Mouse (Mus musculus) midbrain, embryonic 15.5 days (tissue): ENCODE data around the gene Dach1. TPM values are rescaled to one million over a fixed set of nuclear protein-coding genes. Genes with fewer than 3 reads are reported as not detected.

Source experiments
- ATAC-seq: fragments of 200-750 bp; cut with Nextera tagmentation; replicated peaks from 2 replicates; pipeline ENCODE4 v1.8.0; 2017; ENCODE audit warnings: moderate TSS enrichment
- H3K27ac ChIP-seq: fragments of 300-500 bp; sonication (generic); 2 replicates; pipeline ENCODE4 v1.5.1; 2015; ENCODE audit warnings: mild to moderate bottlenecking, inconsistent platforms
- H3K27me3 ChIP-seq: fragments of 300-500 bp; sonication (generic); replicated peaks from 2 replicates; pipeline ENCODE4 v1.6.1; 2015; ENCODE audit warnings: inconsistent platforms
- H3K36me3 ChIP-seq: fragments of 300-500 bp; sonication (generic); replicated peaks from 2 replicates; pipeline ENCODE4 v1.6.1; 2015; ENCODE audit warnings: inconsistent platforms
- H3K4me1 ChIP-seq: fragments of 300-500 bp; sonication (generic); 2 replicates; pipeline ENCODE4 v1.6.1; 2015; ENCODE audit warnings: inconsistent platforms
- H3K4me2 ChIP-seq: fragments of 300-500 bp; sonication (generic); 2 replicates; pipeline ENCODE4 v1.6.1; 2015; ENCODE audit warnings: inconsistent platforms, mild to moderate bottlenecking, moderate library complexity
- H3K4me3 ChIP-seq: fragments of 300-500 bp; sonication (generic); 2 replicates; pipeline ENCODE4 v1.5.1; 2015; ENCODE audit warnings: mild to moderate bottlenecking, inconsistent platforms
- H3K9ac ChIP-seq: fragments of 300-500 bp; sonication (generic); 2 replicates; pipeline ENCODE4 v1.6.1; 2015; ENCODE audit warnings: mild to moderate bottlenecking, inconsistent platforms
- H3K9me3 ChIP-seq: fragments of 300-500 bp; sonication (generic); 2 replicates; pipeline ENCODE4 v1.6.1; 2016; ENCODE audit warnings: inconsistent platforms
- WGBS: fragments of 180-500 bp; shearing (Covaris S2); methylation state at CpG from one replicate; pipeline ENCODE4 v1.1.7; 2015; ENCODE audit warnings: mixed read lengths; 5-methylcytosine and 5-hydroxymethylcytosine counted together
- polyA plus RNA-seq: library from polyadenylated mRNA; unstranded; fragments of >200 nt; fragmentation: Nextera tagmentation; extraction: Ambion mirVana; gene quantifications from 2 replicates; pipeline ENCODE4 v1.2.1, GENCODE M21; 2015

Dach1 gene
- polyA plus RNA-seq, 1 experiment from 2014 or later: 9.4 TPM

GRCm38 (mm10) chr14:98155725-98156392, 13.7 kb downstream of the Dach1 start:
- peak overlapping the region; percentile 20; the same call in 1 of the 2 replicates for H3K27ac ChIP-seq
- peak overlapping the region; percentile 28; the same call in 1 of the 2 replicates for H3K4me2 ChIP-seq
- ATAC-seq: peak; percentile 79

DNA sequence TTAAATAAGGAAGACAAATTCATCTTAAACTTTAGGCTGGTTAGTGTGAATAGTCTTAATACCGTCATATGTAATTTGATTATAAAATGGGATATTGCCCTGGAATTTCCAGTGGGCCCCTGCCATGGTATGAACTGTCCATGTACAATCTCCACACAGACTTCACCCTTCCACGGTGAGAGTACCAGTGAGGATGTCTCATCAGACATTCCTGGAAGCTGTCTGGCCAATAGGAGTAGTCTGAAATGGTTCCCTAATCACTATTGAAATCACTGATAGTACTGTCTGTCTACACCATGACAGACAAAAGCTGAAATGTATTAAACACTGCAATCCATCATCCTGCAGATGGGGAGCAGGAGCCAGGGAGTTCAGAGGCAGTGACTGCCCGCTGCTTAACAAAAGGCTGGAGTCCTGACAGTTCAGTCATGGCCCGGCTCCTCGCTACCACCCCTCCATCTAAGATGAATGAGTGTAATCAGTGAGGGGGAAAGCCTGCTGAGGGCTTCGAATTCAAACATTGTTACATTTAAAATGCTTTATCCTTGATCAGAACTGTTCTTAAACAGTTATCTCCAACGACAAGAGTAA, 14.6 kb downstream of the Dach1 start:
- no peak overlapping the region for H3K9ac ChIP-seq
- H3K27me3 ChIP-seq: no peaks in the 10 kb centered on the region
- ATAC-seq: peak; percentile 43; the same call in 1 of the 2 replicates
- H3K27ac ChIP-seq: no peak overlapping the region
- H3K4me3 ChIP-seq: no peak overlapping the region
- no peaks in the 10 kb centered on the region for H3K36me3 ChIP-seq
- H3K9me3 ChIP-seq: no peaks in the 10 kb centered on the region
- H3K4me1 ChIP-seq: peaks cover 18% of the 10 kb centered on the region
- WGBS: 22% methylated on average over 7 of the region's 7 CpGs
- no peak overlapping the region for H3K4me2 ChIP-seq

More at GRCm38 (mm10) chr14:98155725-98156392, 13.7 kb downstream of the Dach1 start:
- Histone ChIP-seq H3K4me3 (no peak overlapping the region), H3K9ac (no peak overlapping the region), H3K4me1 (peaks cover 18% of the 10 kb centered on the region), H3K9me3 (no peaks in the 10 kb centered on the region), H3K27me3 (no peaks in the 10 kb centered on the region), H3K36me3 (no peaks in the 10 kb centered on the region)
- WGBS: 34% methylated on average over 7 of the region's 7 CpGs

- no peak for ATAC-seq
- H3K9ac ChIP-seq: no peak overlapping the region
- 52% methylated on average over 2 of the region's 2 CpGs for WGBS
Measured at GRCm38 (mm10) chr14:98141758-98142157, 27.8 kb downstream of the Dach1 start.

GRCm38 (mm10) chr14:98138873-98139665, 30.5 kb downstream of the Dach1 start:
- Histone ChIP-seq H3K4me1 (no peaks in the 10 kb centered on the region), H3K9ac (no peak overlapping the region), H3K27me3 (no peaks in the 10 kb centered on the region), H3K36me3 (no peaks in the 10 kb centered on the region), H3K27ac (no peak overlapping the region), H3K4me2 (no peak overlapping the region), H3K4me3 (no peak overlapping the region), H3K9me3 (no peaks in the 10 kb centered on the region)
- ATAC-seq: no peak
- WGBS: 58% methylated on average over 3 of the region's 3 CpGs

More at GRCm38 (mm10) chr14:98141758-98142157, 27.8 kb downstream of the Dach1 start:
- Histone ChIP-seq H3K4me3 (no peak overlapping the region), H3K36me3 (no peaks in the 10 kb centered on the region), H3K9me3 (no peaks in the 10 kb centered on the region), H3K4me1 (no peaks in the 10 kb centered on the region), H3K27me3 (no peaks in the 10 kb centered on the region), H3K27ac (no peak overlapping the region), H3K4me2 (no peak overlapping the region)

DNA sequence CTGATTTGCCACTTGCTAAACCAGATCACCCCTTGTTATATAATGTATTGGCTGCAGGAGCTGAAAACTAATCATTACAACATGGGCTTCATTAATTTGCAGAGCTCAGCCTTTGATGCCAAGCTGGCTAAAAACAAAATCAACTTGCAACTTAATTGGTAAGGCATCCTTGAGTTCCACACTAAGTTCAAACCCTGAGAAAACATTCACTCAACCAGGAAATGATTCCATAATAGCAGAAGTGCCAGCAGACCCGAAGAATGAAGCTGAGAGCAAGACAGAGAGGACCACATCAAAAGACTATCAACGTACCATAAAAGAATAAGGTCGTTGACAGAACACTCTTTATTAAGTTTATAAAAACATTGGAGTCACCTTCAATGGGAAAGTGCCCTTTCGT, 35.0 kb downstream of the Dach1 start:
- H3K27ac ChIP-seq: no peak overlapping the region
- no peaks in the 10 kb centered on the region for H3K4me1 ChIP-seq
- H3K4me2 ChIP-seq: no peak overlapping the region
- H3K4me3 ChIP-seq: no peak overlapping the region
- WGBS: 61% methylated on average over 4 of the region's 4 CpGs
- ATAC-seq: no peak
- H3K9ac ChIP-seq: no peak overlapping the region
- no peaks in the 10 kb centered on the region for H3K9me3 ChIP-seq
- H3K36me3 ChIP-seq: no peaks in the 10 kb centered on the region
- H3K27me3 ChIP-seq: no peaks in the 10 kb centered on the region

DNA sequence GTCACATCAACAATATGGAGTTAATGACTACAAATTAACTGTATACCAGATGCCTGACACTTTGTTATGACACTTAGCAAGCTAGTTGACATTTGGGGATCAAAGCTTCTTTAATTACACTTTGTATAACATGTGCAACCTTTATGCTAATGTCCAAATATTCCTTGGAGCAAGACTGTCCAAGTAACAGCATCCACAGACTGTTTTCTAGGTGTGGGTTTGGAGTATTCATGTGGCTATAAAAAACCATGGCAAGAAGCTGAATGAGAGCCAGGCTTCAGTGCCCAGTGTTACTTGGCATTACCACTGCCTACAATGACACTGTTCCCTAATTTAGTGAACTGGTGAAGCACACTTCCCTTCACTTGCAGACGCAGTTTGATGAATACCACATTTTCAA, 46.5 kb downstream of the Dach1 start:
- no peak for ATAC-seq
- H3K9me3 ChIP-seq: no peaks in the 10 kb centered on the region
- H3K4me2 ChIP-seq: no peak overlapping the region
- no peak overlapping the region for H3K9ac ChIP-seq
- WGBS: 63% methylated on average over 1 of the region's 1 CpGs
- H3K4me3 ChIP-seq: no peak overlapping the region
- no peaks in the 10 kb centered on the region for H3K27me3 ChIP-seq
- no peaks in the 10 kb centered on the region for H3K36me3 ChIP-seq
- H3K27ac ChIP-seq: no peak overlapping the region
- no peaks in the 10 kb centered on the region for H3K4me1 ChIP-seq

DNA sequence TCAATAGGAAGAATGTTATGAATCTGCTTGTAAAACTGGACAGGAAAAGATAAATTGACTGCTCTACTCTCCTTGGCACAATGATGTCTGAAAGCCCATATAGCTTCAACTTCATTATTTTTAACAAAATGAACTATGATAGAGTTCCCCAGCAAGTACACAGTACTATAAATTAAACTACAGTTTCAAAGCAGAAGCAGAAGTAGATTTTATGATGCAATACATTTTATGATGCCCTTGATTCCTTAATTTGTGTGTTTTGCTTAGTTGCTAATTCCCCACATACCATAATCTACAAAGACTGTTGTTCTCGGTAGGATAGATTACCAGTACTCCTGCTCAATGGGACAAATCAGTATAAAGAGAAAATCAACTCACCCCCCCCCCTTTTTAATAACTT, 52.9 kb downstream of the Dach1 start:
- Histone ChIP-seq H3K27ac (no peak overlapping the region), H3K4me3 (no peak overlapping the region), H3K9me3 (no peaks in the 10 kb centered on the region), H3K4me2 (no peak overlapping the region), H3K27me3 (no peaks in the 10 kb centered on the region), H3K36me3 (no peaks in the 10 kb centered on the region), H3K4me1 (no peaks in the 10 kb centered on the region), H3K9ac (no peak overlapping the region)
- ATAC-seq: no peak
- 69% methylated on average over 1 of the region's 1 CpGs for WGBS

DNA sequence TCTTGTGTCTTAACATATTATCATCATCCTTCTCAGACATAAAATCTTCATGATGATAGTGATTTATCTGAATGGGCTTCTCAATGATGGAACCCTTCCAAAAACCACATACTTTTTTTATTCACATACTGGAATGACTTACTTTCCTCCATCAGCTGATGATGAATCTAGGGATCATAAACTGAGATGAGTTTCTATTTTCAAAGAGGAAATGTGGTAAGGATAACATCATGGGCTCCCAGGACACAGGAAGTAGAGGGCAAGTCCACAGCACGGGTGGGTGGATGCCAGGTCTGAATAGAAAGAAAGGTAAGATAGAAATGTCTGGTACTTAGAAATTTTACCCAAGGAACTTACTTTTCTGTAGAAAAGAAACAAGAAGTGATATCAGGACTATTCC, 56.5 kb downstream of the Dach1 start:
- H3K4me2 ChIP-seq: no peak overlapping the region
- no peak overlapping the region for H3K9ac ChIP-seq
- no peaks in the 10 kb centered on the region for H3K4me1 ChIP-seq
- H3K27me3 ChIP-seq: no peaks in the 10 kb centered on the region
- no peak overlapping the region for H3K27ac ChIP-seq
- H3K4me3 ChIP-seq: no peak overlapping the region
- WGBS: 82% methylated on average over 1 of the region's 1 CpGs
- H3K9me3 ChIP-seq: no peaks in the 10 kb centered on the region
- H3K36me3 ChIP-seq: no peaks in the 10 kb centered on the region
- ATAC-seq: no peak

DNA sequence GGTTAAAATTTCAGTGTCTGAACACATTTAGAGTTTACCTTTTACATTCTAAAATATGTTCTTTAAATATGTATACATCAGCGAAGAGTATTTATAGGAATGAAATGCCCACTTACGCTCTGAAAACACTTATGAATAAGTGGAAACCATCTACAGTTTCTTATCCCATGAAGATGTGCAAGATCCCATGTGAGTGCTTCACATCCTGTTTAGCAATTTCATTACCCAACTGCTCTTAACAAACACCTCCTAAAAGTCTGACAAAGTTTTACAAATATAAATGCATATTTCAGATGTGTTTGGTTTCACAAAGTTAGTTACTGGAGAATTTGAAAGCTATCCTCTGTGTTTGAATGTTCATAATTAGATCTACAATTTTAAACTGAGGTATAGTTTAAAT, 59.6 kb downstream of the Dach1 start:
- H3K27ac ChIP-seq: no peak overlapping the region
- 92% methylated on average over 2 of the region's 2 CpGs for WGBS

GRCm38 (mm10) chr14:98108764-98109163, 60.8 kb downstream of the Dach1 start:
- no peaks in the 10 kb centered on the region for H3K36me3 ChIP-seq
- no peaks in the 10 kb centered on the region for H3K9me3 ChIP-seq
- H3K4me2 ChIP-seq: no peak overlapping the region
- H3K27me3 ChIP-seq: no peaks in the 10 kb centered on the region
- no peak for ATAC-seq
- H3K9ac ChIP-seq: no peak overlapping the region
- WGBS: 28% methylated on average over 3 of the region's 3 CpGs
- H3K27ac ChIP-seq: no peak overlapping the region
- H3K4me1 ChIP-seq: 0 out of 2 replicates have a peak, but pooled peaks cover 4% of the 10 kb centered on the region
- H3K4me3 ChIP-seq: no peak overlapping the region

More for the DNA sequence above, 59.6 kb downstream of the Dach1 start:
- Histone ChIP-seq H3K4me2 (no peak overlapping the region), H3K9ac (no peak overlapping the region), H3K27me3 (no peaks in the 10 kb centered on the region), H3K4me3 (no peak overlapping the region), H3K9me3 (no peaks in the 10 kb centered on the region), H3K36me3 (no peaks in the 10 kb centered on the region), H3K4me1 (0 out of 2 replicates have a peak, but pooled peaks cover 4% of the 10 kb centered on the region)
- ATAC-seq: no peak

DNA sequence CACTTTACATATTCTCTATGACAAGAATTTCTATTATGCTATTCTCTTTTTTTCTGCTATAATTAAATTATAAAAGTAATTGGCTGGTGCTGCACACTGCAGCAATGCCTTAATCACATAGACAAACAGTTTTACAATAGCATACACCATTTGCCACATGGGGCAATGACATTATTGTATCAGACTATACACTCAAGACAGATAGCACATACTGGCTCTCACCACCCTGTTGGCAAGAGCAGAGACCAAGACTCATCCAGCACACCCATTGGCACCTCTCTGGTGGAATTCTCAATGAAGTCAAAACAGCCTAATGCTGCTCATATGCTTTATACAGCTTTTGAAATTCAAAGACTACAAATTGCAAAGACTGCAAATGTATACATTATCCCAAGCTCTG, 63.4 kb downstream of the Dach1 start:
- no peak overlapping the region for H3K4me2 ChIP-seq
- no peak overlapping the region for H3K9ac ChIP-seq
- no peaks in the 10 kb centered on the region for H3K9me3 ChIP-seq
- no peaks in the 10 kb centered on the region for H3K36me3 ChIP-seq
- H3K27me3 ChIP-seq: no peaks in the 10 kb centered on the region
- H3K27ac ChIP-seq: no peak overlapping the region
- no peak for ATAC-seq
- H3K4me3 ChIP-seq: no peak overlapping the region
- 0 out of 2 replicates have a peak, but pooled peaks cover 4% of the 10 kb centered on the region for H3K4me1 ChIP-seq

DNA sequence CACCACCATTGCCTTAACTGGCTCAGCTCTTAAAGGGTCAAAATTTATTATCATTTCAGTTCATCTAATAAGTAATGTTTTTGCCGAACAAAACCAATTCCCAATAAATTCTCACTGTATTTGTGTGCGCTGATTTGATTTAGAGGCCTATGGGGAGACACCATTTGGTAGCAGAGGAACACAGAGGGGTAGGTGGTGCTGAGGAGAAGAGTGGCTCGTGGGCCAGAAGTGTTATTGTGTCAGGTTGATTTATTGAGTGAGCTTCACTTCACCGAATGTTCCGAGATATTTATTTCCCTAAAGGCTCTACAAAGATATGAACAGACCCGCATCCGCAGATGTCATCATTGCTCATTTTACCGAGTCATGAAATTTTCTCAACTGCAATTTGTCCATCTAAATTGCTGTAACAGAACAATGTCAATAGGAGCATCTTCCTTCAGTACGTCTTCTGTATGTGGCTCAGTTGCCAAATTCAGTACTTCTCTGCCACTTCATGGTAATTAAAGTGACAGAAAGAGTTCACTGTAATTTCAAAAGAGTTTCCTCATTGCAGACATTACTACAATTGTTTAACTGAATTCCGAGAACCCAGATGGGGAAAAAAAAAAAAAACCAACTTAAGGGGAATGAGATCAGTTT, 65.1 kb downstream of the Dach1 start:
- 77% methylated on average over 10 of the region's 10 CpGs for WGBS
- Histone ChIP-seq H3K4me3 (no peak overlapping the region), H3K9me3 (no peaks in the 10 kb centered on the region), H3K9ac (no peak overlapping the region), H3K4me2 (no peak overlapping the region), H3K27me3 (no peaks in the 10 kb centered on the region), H3K4me1 (0 out of 2 replicates have a peak, but pooled peaks cover 4% of the 10 kb centered on the region), H3K27ac (no peak overlapping the region), H3K36me3 (no peaks in the 10 kb centered on the region)
- ATAC-seq: no peak
